Mouse (Mus musculus): Measurements from ENCODE around the gene Tiam2. TPM values are rescaled to one million over a fixed set of nuclear protein-coding genes. Genes with fewer than 3 reads are reported as not detected.

The Tiam2 gene
- polyA plus RNA-seq, 1 experiment from 2014 or later: 5.7 TPM

- Histone ChIP-seq H3K36me3 (ENCODE audit: control insufficient read depth, insufficient read depth, low read length) (no peaks in the 10 kb centered on the region), H3K9me3 (ENCODE audit: control insufficient read depth, low read length) (no peaks in the 10 kb centered on the region), H3K9ac (ENCODE audit: low read length) (no peak overlapping the region), H3K4me2 (ENCODE audit: low read length) (no peak overlapping the region), H3K4me3 (ENCODE audit: low read depth, low read length) (no peak overlapping the region), H3K27ac (ENCODE audit: low read depth) (no peak overlapping the region), H3K4me1 (replicated peaks; ENCODE audit: control insufficient read depth, insufficient read depth, low read length) (no peaks in the 10 kb centered on the region; the same call in 1 of the 2 replicates), H3K27me3 (replicated peaks; ENCODE audit: control insufficient read depth, insufficient read depth, low read length) (no peaks in the 10 kb centered on the region)
- DNase-seq (ENCODE audit: low spot score): no peak
- whole genome bisulfite sequencing: 49% methylated on average over 2 of the region's 2 CpGs
- ATAC-seq (replicated peaks; ENCODE audit: low FRiP score, low TSS enrichment, low read depth): no peak
Observed at GRCm38 (mm10) chr17:3457914-3458681, 131.7 kb downstream of the Tiam2 start.

- H3K4me1 ChIP-seq (replicated peaks; ENCODE audit: control insufficient read depth, insufficient read depth, low read length): no peaks in the 10 kb centered on the region; the same call in 1 of the 2 replicates
- H3K4me2 ChIP-seq (ENCODE audit: low read length): no peak overlapping the region
- H3K27me3 ChIP-seq (replicated peaks; ENCODE audit: control insufficient read depth, insufficient read depth, low read length): no peaks in the 10 kb centered on the region
- H3K4me3 ChIP-seq (ENCODE audit: low read depth, low read length): no peak overlapping the region
- H3K27ac ChIP-seq (ENCODE audit: low read depth): no peak overlapping the region
- H3K36me3 ChIP-seq (ENCODE audit: control insufficient read depth, insufficient read depth, low read length): no peaks in the 10 kb centered on the region
- DNase-seq (ENCODE audit: low spot score): no peak
- no peaks in the 10 kb centered on the region for H3K9me3 ChIP-seq (ENCODE audit: control insufficient read depth, low read length)
- ATAC-seq (replicated peaks; ENCODE audit: low FRiP score, low TSS enrichment, low read depth): no peak
- 78% methylated on average over 4 of the region's 4 CpGs for WGBS
- no peak overlapping the region for H3K9ac ChIP-seq (ENCODE audit: low read length)
Observed at GRCm38 (mm10) chr17:3465861-3466260, 139.5 kb downstream of the Tiam2 start.

DNA sequence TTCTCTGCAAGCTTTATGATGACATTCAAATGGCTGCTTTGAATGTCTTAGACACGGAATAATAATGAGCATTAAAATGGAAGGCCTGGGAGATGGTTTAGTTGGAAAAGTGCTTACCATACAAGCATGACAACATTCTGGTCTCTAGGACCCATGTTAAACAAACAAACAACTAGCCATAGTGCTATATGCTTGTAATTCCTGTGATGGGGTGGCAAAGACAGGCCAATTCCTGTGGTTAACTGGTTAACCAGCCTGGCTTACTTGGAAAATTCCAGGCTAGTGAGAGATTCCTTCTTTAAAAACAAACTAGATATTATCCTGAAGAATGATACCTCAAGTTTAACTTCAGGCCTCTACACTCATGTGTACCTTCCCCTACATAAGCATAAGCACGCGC, 140.3 kb downstream of the Tiam2 start:
- H3K4me2 ChIP-seq (ENCODE audit: low read length): no peak overlapping the region
- no peaks in the 10 kb centered on the region; the same call in 1 of the 2 replicates for H3K4me1 ChIP-seq (replicated peaks; ENCODE audit: control insufficient read depth, insufficient read depth, low read length)
- no peak overlapping the region for H3K27ac ChIP-seq (ENCODE audit: low read depth)
- no peak for DNase-seq (ENCODE audit: low spot score)
- 87% methylated on average over 3 of the region's 3 CpGs for WGBS
- no peaks in the 10 kb centered on the region for H3K9me3 ChIP-seq (ENCODE audit: control insufficient read depth, low read length)
- ATAC-seq (replicated peaks; ENCODE audit: low FRiP score, low TSS enrichment, low read depth): no peak
- no peak overlapping the region for H3K4me3 ChIP-seq (ENCODE audit: low read depth, low read length)
- H3K9ac ChIP-seq (ENCODE audit: low read length): no peak overlapping the region
- no peaks in the 10 kb centered on the region for H3K36me3 ChIP-seq (ENCODE audit: control insufficient read depth, insufficient read depth, low read length)
- no peaks in the 10 kb centered on the region for H3K27me3 ChIP-seq (replicated peaks; ENCODE audit: control insufficient read depth, insufficient read depth, low read length)

- H3K9me3 ChIP-seq (ENCODE audit: control insufficient read depth, low read length): no peaks in the 10 kb centered on the region
- no peaks in the 10 kb centered on the region; the same call in 1 of the 2 replicates for H3K4me1 ChIP-seq (replicated peaks; ENCODE audit: control insufficient read depth, insufficient read depth, low read length)
- no peak overlapping the region for H3K27ac ChIP-seq (ENCODE audit: low read depth)
- WGBS: 81% methylated on average over 8 of the region's 8 CpGs
- H3K9ac ChIP-seq (ENCODE audit: low read length): no peak overlapping the region
- no peak overlapping the region for H3K4me2 ChIP-seq (ENCODE audit: low read length)
- no peak for DNase-seq (ENCODE audit: low spot score)
- no peaks in the 10 kb centered on the region for H3K36me3 ChIP-seq (ENCODE audit: control insufficient read depth, insufficient read depth, low read length)
- no peaks in the 10 kb centered on the region for H3K27me3 ChIP-seq (replicated peaks; ENCODE audit: control insufficient read depth, insufficient read depth, low read length)
- no peak overlapping the region for H3K4me3 ChIP-seq (ENCODE audit: low read depth, low read length)
- no peak for ATAC-seq (replicated peaks; ENCODE audit: low FRiP score, low TSS enrichment, low read depth)
Observed at GRCm38 (mm10) chr17:3467636-3468324, 141.4 kb downstream of the Tiam2 start.

DNA sequence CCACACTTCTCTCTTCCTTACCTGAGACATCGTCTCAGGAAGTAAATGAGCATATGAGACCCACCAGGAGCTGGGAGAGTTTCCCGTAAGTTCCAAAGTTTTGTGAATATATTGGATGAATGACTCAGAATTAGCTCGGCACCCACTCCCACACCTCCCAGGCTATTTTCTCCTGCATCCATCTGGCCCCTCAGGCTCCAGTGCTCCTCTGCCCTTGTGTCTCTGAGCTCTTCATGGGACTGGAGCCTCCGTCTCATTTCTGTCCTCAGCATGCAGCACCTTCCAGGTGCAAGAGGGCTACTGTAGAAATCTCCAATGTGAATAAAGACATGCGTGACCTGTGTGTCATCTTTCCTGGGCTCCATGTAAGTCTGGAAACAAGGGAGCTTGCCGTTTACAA, 145.6 kb downstream of the Tiam2 start:
- H3K36me3 ChIP-seq (ENCODE audit: control insufficient read depth, insufficient read depth, low read length): no peaks in the 10 kb centered on the region
- WGBS: 87% methylated on average over 6 of the region's 6 CpGs

DNA sequence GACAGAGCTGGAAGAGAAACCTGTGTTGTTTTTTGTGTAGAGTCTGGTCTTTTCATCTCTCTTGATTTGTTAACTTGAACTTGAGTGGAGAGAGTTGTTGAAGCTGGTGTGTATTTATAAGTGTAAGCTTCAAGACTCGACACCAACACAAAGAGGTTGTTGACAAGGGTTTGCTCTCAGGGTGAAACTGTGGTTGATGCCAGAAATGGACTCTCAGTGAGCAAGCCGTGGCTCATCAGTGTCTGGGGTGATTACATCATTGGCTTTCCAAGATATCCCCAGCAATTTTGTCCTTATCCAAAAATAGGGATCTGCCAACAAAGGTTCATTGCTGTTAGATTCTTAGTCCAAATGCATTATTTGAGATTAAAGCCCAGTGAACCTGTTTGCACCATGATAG, 150.2 kb downstream of the Tiam2 start:
- Histone ChIP-seq H3K4me3 (ENCODE audit: low read depth, low read length) (no peak overlapping the region), H3K9ac (ENCODE audit: low read length) (no peak overlapping the region), H3K9me3 (ENCODE audit: control insufficient read depth, low read length) (no peaks in the 10 kb centered on the region), H3K4me1 (replicated peaks; ENCODE audit: control insufficient read depth, insufficient read depth, low read length) (0 out of 2 replicates have a peak, but pooled peaks cover 4% of the 10 kb centered on the region), H3K36me3 (ENCODE audit: control insufficient read depth, insufficient read depth, low read length) (no peaks in the 10 kb centered on the region), H3K4me2 (ENCODE audit: low read length) (no peak overlapping the region), H3K27me3 (replicated peaks; ENCODE audit: control insufficient read depth, insufficient read depth, low read length) (no peaks in the 10 kb centered on the region), H3K27ac (ENCODE audit: low read depth) (no peak overlapping the region)
- ATAC-seq (replicated peaks; ENCODE audit: low FRiP score, low TSS enrichment, low read depth) (no peak), DNase-seq (ENCODE audit: low spot score) (no peak)
- WGBS: 74% methylated on average over 2 of the region's 2 CpGs

More for the DNA sequence above, 145.6 kb downstream of the Tiam2 start:
- Histone ChIP-seq H3K27ac (ENCODE audit: low read depth) (no peak overlapping the region), H3K9ac (ENCODE audit: low read length) (no peak overlapping the region), H3K4me1 (replicated peaks; ENCODE audit: control insufficient read depth, insufficient read depth, low read length) (no peaks in the 10 kb centered on the region), H3K4me3 (ENCODE audit: low read depth, low read length) (no peak overlapping the region), H3K4me2 (ENCODE audit: low read length) (no peak overlapping the region), H3K27me3 (replicated peaks; ENCODE audit: control insufficient read depth, insufficient read depth, low read length) (no peaks in the 10 kb centered on the region), H3K9me3 (ENCODE audit: control insufficient read depth, low read length) (no peaks in the 10 kb centered on the region)
- ATAC-seq (replicated peaks; ENCODE audit: low FRiP score, low TSS enrichment, low read depth): no peak
- no peak for DNase-seq (ENCODE audit: low spot score)

- H3K4me2 ChIP-seq (ENCODE audit: low read length): no peak overlapping the region
- DNase-seq (ENCODE audit: low spot score): no peak
- no peak for ATAC-seq (replicated peaks; ENCODE audit: low FRiP score, low TSS enrichment, low read depth)
- no peaks in the 10 kb centered on the region for H3K27me3 ChIP-seq (replicated peaks; ENCODE audit: control insufficient read depth, insufficient read depth, low read length)
- no peaks in the 10 kb centered on the region for H3K9me3 ChIP-seq (ENCODE audit: control insufficient read depth, low read length)
- 52% methylated on average over 7 of the region's 7 CpGs for WGBS
- H3K9ac ChIP-seq (ENCODE audit: low read length): no peak overlapping the region
- H3K36me3 ChIP-seq (ENCODE audit: control insufficient read depth, insufficient read depth, low read length): no peaks in the 10 kb centered on the region
- H3K27ac ChIP-seq (ENCODE audit: low read depth): no peak overlapping the region
- H3K4me3 ChIP-seq (ENCODE audit: low read depth, low read length): no peak overlapping the region
- 0 out of 2 replicates have a peak, but pooled peaks cover 4% of the 10 kb centered on the region for H3K4me1 ChIP-seq (replicated peaks; ENCODE audit: control insufficient read depth, insufficient read depth, low read length)
Observed at GRCm38 (mm10) chr17:3481576-3482575, 155.5 kb downstream of the Tiam2 start.

DNA sequence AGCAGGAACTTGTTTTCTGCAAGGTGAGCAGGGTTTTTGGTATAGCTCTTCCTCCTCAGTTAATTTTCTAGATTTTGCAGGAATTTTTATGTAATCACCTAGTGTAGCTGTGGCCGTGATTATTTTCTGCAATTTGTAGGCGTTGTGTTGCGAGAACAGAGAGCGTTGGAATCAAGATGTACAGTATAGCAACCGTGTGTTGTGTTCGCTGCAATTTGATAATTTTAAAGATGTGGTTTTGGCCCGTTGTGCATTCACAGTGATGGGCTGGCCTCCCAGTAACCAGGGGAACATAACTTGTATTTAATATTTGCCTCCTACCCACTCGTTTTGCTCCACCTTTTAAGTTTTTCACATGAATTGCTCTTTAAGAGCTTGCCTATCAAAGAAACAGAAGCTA, 156.7 kb downstream of the Tiam2 start:
- Histone ChIP-seq H3K4me3 (ENCODE audit: low read depth, low read length) (no peak overlapping the region), H3K4me2 (ENCODE audit: low read length) (no peak overlapping the region), H3K27ac (ENCODE audit: low read depth) (no peak overlapping the region), H3K4me1 (replicated peaks; ENCODE audit: control insufficient read depth, insufficient read depth, low read length) (0 out of 2 replicates have a peak, but pooled peaks cover 4% of the 10 kb centered on the region), H3K9me3 (ENCODE audit: control insufficient read depth, low read length) (no peaks in the 10 kb centered on the region), H3K27me3 (replicated peaks; ENCODE audit: control insufficient read depth, insufficient read depth, low read length) (no peaks in the 10 kb centered on the region), H3K36me3 (ENCODE audit: control insufficient read depth, insufficient read depth, low read length) (no peaks in the 10 kb centered on the region), H3K9ac (ENCODE audit: low read length) (no peak overlapping the region)
- DNase-seq (ENCODE audit: low spot score) (no peak), ATAC-seq (replicated peaks; ENCODE audit: low FRiP score, low TSS enrichment, low read depth) (no peak)
- 88% methylated on average over 8 of the region's 8 CpGs for WGBS

Data from intestine, embryonic 14.5 days (tissue).